Mouse (Mus musculus) liver, adult 2 months (tissue): Measurements from ENCODE around the gene Psmb9.

Source experiments
- CTCF ChIP-seq: fragments of 200-500 bp; IDR thresholded peaks from 2 replicates; pipeline ENCODE4 v1.5.1; 2011; ENCODE audit warnings: low read depth, low read length, control low read depth
- POLR2A ChIP-seq: fragments of 200-500 bp; IDR thresholded peaks from 2 replicates; pipeline ENCODE4 v1.6.1; 2011; ENCODE audit warnings: low read length, control low read depth; ENCODE audit not compliant: insufficient read depth; ENCODE audit errors: extremely low read depth

DNA sequence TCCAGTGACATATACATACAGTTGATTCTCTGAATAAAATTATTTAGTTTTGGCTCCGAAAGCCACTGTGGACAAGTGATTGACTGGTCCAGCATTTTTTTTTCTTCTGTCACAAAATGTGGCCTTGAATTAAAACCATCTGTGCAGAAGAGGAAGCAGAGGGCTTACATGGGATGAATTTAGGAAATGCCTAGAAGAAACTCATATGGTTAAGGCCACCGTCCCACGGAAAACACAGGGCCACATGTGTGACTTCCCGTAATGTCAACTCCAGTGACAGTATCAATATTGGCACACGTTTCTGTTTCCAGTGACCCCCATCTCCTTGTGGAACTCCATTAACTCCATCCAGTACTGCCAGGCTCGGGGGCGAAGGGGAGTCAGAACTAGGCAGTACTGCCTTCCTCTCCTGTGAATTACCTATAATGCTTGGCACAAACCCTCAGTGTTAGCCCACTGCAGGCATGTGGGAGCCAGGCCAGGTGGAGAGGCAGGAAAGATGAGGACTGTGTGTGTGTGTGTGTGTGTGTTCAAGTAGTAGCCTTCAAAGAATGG is 45.0 kb downstream of the Psmb9 start:
- TF ChIP-seq CTCF: no peak
- no peak for TF ChIP-seq POLR2A
